Mouse (Mus musculus) c-Kit-positive CD71-negative TER-119-negative erythroid progenitor cells, embryonic 14.5 days (primary cell): Measurements from ENCODE around the gene Get4.

Source experiments
- DNase-seq: peaks from one replicate; pipeline ENCODE4 v3.0.0-alpha.2; 2013; ENCODE audit warnings: low read depth

Get4 gene

GRCm38 (mm10) chr5:139241022-139241761 is 10.9 kb upstream of the Get4 start:
- no peak for DNase-seq

- no peak for DNase-seq
Observed at GRCm38 (mm10) chr5:139243384-139243783, 8.7 kb upstream of the Get4 start.

- DNase-seq = no peak
Observed at GRCm38 (mm10) chr5:139247767-139248166, 4.4 kb upstream of the Get4 start.

- no peak for DNase-seq
Observed at GRCm38 (mm10) chr5:139248846-139249245, 3.3 kb upstream of the Get4 start.

- DNase-seq = no peak
Observed at GRCm38 (mm10) chr5:139251279-139251678, 845 bp upstream of the Get4 start.

- no peak for DNase-seq
Observed at GRCm38 (mm10) chr5:139251736-139252080, 416 bp upstream of the Get4 start.

- no peak for DNase-seq
Observed at GRCm38 (mm10) chr5:139252910-139253245, 754 bp downstream of the Get4 start.

GRCm38 (mm10) chr5:139253301-139253741 is 1.2 kb downstream of the Get4 start:
- DNase-seq = peak; percentile 31

GRCm38 (mm10) chr5:139254938-139255337 is 2.8 kb downstream of the Get4 start:
- DNase-seq = no peak

GRCm38 (mm10) chr5:139255777-139256176 is 3.7 kb downstream of the Get4 start:
- DNase-seq = no peak

GRCm38 (mm10) chr5:139256211-139256765 is 4.2 kb downstream of the Get4 start:
- no peak for DNase-seq

GRCm38 (mm10) chr5:139257265-139257664 is 5.1 kb downstream of the Get4 start:
- no peak for DNase-seq

GRCm38 (mm10) chr5:139257818-139258217 is 5.7 kb downstream of the Get4 start:
- no peak for DNase-seq

GRCm38 (mm10) chr5:139258371-139259035 is 6.4 kb downstream of the Get4 start:
- DNase-seq = no peak

GRCm38 (mm10) chr5:139259853-139260252 is 7.7 kb downstream of the Get4 start:
- no peak for DNase-seq

- DNase-seq = no peak
Observed at GRCm38 (mm10) chr5:139261403-139261802, 9.3 kb downstream of the Get4 start.

- no peak for DNase-seq
Observed at GRCm38 (mm10) chr5:139267661-139268060, 15.5 kb downstream of the Get4 start.

GRCm38 (mm10) chr5:139270806-139271521 is 18.8 kb downstream of the Get4 start:
- DNase-seq = no peak

GRCm38 (mm10) chr5:139271994-139272554 is 19.9 kb downstream of the Get4 start:
- DNase-seq = no peak

GRCm38 (mm10) chr5:139277287-139277686 is 25.2 kb downstream of the Get4 start:
- no peak for DNase-seq

GRCm38 (mm10) chr5:139281373-139282112 is 29.4 kb downstream of the Get4 start:
- no peak for DNase-seq

- peak; percentile 77 for DNase-seq
Observed at GRCm38 (mm10) chr5:139282191-139282590, 30.1 kb downstream of the Get4 start.
